Mouse (Mus musculus): Measurements from ENCODE around the gene Cd200r3. TPM values are rescaled to one million over a fixed set of nuclear protein-coding genes. Genes with fewer than 3 reads are reported as not detected.

Cd200r3 gene
- polyA plus RNA-seq, 1 experiment from 2014 or later, result 2.0 TPM

- H3K4me1 ChIP-seq (ENCODE audit: control insufficient read depth, insufficient read depth, low read length), result no peaks in the 10 kb centered on the region
- WGBS, result 95% methylated on average over 1 of the region's 1 CpGs
- H3K9ac ChIP-seq (ENCODE audit: low read depth, low read length), result no peak overlapping the region
- ATAC-seq (ENCODE audit: low read depth) (no peak), DNase-seq (ENCODE audit: low spot score) (no peak)
- no peak overlapping the region for H3K4me3 ChIP-seq (ENCODE audit: low read depth, low read length)
- no peak overlapping the region for H3K4me2 ChIP-seq (ENCODE audit: low read depth, low read length)
- H3K27ac ChIP-seq (replicated peaks; ENCODE audit: low read depth, low read length), result no peak overlapping the region
- no peaks in the 10 kb centered on the region for H3K27me3 ChIP-seq (replicated peaks; ENCODE audit: control insufficient read depth, insufficient read depth, low read length)
- H3K36me3 ChIP-seq (ENCODE audit: control insufficient read depth, insufficient read depth, low read length), result no peaks in the 10 kb centered on the region
- H3K9me3 ChIP-seq (ENCODE audit: control insufficient read depth, low read length), result no peaks in the 10 kb centered on the region
Observed at GRCm38 (mm10) chr16:44996701-44997100, 53.2 kb downstream of the Cd200r3 start.

- Histone ChIP-seq H3K4me2 (ENCODE audit: low read depth, low read length) (no peak overlapping the region), H3K4me3 (ENCODE audit: low read depth, low read length) (no peak overlapping the region), H3K27me3 (replicated peaks; ENCODE audit: control insufficient read depth, insufficient read depth, low read length) (no peaks in the 10 kb centered on the region), H3K4me1 (ENCODE audit: control insufficient read depth, insufficient read depth, low read length) (no peaks in the 10 kb centered on the region), H3K36me3 (ENCODE audit: control insufficient read depth, insufficient read depth, low read length) (no peaks in the 10 kb centered on the region), H3K9me3 (ENCODE audit: control insufficient read depth, low read length) (no peaks in the 10 kb centered on the region), H3K9ac (ENCODE audit: low read depth, low read length) (no peak overlapping the region), H3K27ac (replicated peaks; ENCODE audit: low read depth, low read length) (no peak overlapping the region)
- 61% methylated on average over 3 of the region's 3 CpGs for WGBS
- DNase-seq (ENCODE audit: low spot score) (no peak), ATAC-seq (ENCODE audit: low read depth) (no peak)
Observed at GRCm38 (mm10) chr16:44999537-44999936, 56.1 kb downstream of the Cd200r3 start.

DNA sequence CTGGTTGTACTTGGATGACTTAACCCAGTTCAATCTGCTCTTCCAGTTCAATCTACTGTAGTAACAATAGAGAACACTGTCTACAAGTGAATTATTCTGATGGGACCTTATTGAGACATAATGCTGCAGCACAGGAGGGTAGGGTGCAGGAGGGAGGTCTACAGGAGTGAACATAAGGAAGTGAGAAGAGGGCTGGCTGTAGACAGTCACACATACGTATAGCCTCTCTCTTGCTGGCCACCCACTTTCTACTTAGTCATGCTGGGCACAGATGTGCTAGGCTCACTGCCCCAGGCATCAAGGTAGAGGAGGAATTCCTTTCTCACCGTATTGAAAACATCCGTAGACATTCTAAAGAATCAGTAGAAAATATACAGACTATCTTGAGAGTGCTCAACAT, 61.0 kb downstream of the Cd200r3 start:
- Histone ChIP-seq H3K9me3 (ENCODE audit: control insufficient read depth, low read length) (no peaks in the 10 kb centered on the region), H3K9ac (ENCODE audit: low read depth, low read length) (no peak overlapping the region), H3K27me3 (replicated peaks; ENCODE audit: control insufficient read depth, insufficient read depth, low read length) (no peaks in the 10 kb centered on the region), H3K4me1 (ENCODE audit: control insufficient read depth, insufficient read depth, low read length) (no peaks in the 10 kb centered on the region), H3K27ac (replicated peaks; ENCODE audit: low read depth, low read length) (no peak overlapping the region), H3K4me2 (ENCODE audit: low read depth, low read length) (no peak overlapping the region), H3K36me3 (ENCODE audit: control insufficient read depth, insufficient read depth, low read length) (no peaks in the 10 kb centered on the region), H3K4me3 (ENCODE audit: low read depth, low read length) (no peak overlapping the region)
- DNase-seq (ENCODE audit: low spot score) (no peak), ATAC-seq (ENCODE audit: low read depth) (no peak)
- WGBS, result 47% methylated on average over 3 of the region's 3 CpGs

- 58% methylated on average over 3 of the region's 3 CpGs for WGBS
- H3K27me3 ChIP-seq (replicated peaks; ENCODE audit: control insufficient read depth, insufficient read depth, low read length), result no peaks in the 10 kb centered on the region
- ATAC-seq (ENCODE audit: low read depth) (no peak), DNase-seq (ENCODE audit: low spot score) (no peak)
- no peak overlapping the region for H3K9ac ChIP-seq (ENCODE audit: low read depth, low read length)
- no peak overlapping the region for H3K4me2 ChIP-seq (ENCODE audit: low read depth, low read length)
- no peaks in the 10 kb centered on the region for H3K36me3 ChIP-seq (ENCODE audit: control insufficient read depth, insufficient read depth, low read length)
- no peaks in the 10 kb centered on the region for H3K4me1 ChIP-seq (ENCODE audit: control insufficient read depth, insufficient read depth, low read length)
- no peak overlapping the region for H3K4me3 ChIP-seq (ENCODE audit: low read depth, low read length)
- no peak overlapping the region for H3K27ac ChIP-seq (replicated peaks; ENCODE audit: low read depth, low read length)
- no peaks in the 10 kb centered on the region for H3K9me3 ChIP-seq (ENCODE audit: control insufficient read depth, low read length)
Observed at GRCm38 (mm10) chr16:45005280-45005679, 61.8 kb downstream of the Cd200r3 start.

GRCm38 (mm10) chr16:45006971-45007370, 63.5 kb downstream of the Cd200r3 start:
- no peak overlapping the region for H3K4me2 ChIP-seq (ENCODE audit: low read depth, low read length)
- no peaks in the 10 kb centered on the region for H3K9me3 ChIP-seq (ENCODE audit: control insufficient read depth, low read length)
- no peak for ATAC-seq (ENCODE audit: low read depth)
- H3K4me3 ChIP-seq (ENCODE audit: low read depth, low read length), result no peak overlapping the region
- no peak for DNase-seq (ENCODE audit: low spot score)
- H3K9ac ChIP-seq (ENCODE audit: low read depth, low read length), result no peak overlapping the region
- 55% methylated on average over 2 of the region's 2 CpGs for whole genome bisulfite sequencing
- no peaks in the 10 kb centered on the region for H3K4me1 ChIP-seq (ENCODE audit: control insufficient read depth, insufficient read depth, low read length)
- H3K27ac ChIP-seq (replicated peaks; ENCODE audit: low read depth, low read length), result no peak overlapping the region
- H3K36me3 ChIP-seq (ENCODE audit: control insufficient read depth, insufficient read depth, low read length), result no peaks in the 10 kb centered on the region
- no peaks in the 10 kb centered on the region for H3K27me3 ChIP-seq (replicated peaks; ENCODE audit: control insufficient read depth, insufficient read depth, low read length)

DNA sequence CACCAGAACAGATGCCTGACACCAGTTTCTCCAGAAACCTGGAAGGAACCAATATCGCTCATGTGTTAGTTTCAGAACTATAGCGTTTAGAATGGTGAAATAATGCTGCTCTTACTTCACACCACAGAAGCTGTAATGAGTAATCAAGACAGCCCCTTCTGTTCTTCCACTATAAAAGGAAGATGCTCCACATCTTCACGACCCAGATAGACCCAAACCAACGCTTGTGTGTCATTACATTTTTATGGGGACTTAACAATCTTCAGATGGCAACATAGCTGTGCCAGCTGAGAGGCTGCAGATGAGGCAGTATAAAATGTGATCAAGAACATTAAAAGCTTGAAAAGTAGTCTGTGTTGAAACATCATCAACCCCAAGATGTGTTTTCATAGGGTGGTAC, 64.3 kb downstream of the Cd200r3 start:
- no peak overlapping the region for H3K9ac ChIP-seq (ENCODE audit: low read depth, low read length)
- no peak overlapping the region for H3K27ac ChIP-seq (replicated peaks; ENCODE audit: low read depth, low read length)
- no peak overlapping the region for H3K4me2 ChIP-seq (ENCODE audit: low read depth, low read length)
- no peak for DNase-seq (ENCODE audit: low spot score)
- no peaks in the 10 kb centered on the region for H3K36me3 ChIP-seq (ENCODE audit: control insufficient read depth, insufficient read depth, low read length)
- no peaks in the 10 kb centered on the region for H3K9me3 ChIP-seq (ENCODE audit: control insufficient read depth, low read length)
- WGBS, result 83% methylated on average over 4 of the region's 4 CpGs
- no peak overlapping the region for H3K4me3 ChIP-seq (ENCODE audit: low read depth, low read length)
- no peaks in the 10 kb centered on the region for H3K4me1 ChIP-seq (ENCODE audit: control insufficient read depth, insufficient read depth, low read length)
- ATAC-seq (ENCODE audit: low read depth), result no peak
- H3K27me3 ChIP-seq (replicated peaks; ENCODE audit: control insufficient read depth, insufficient read depth, low read length), result no peaks in the 10 kb centered on the region

- no peak overlapping the region for H3K4me3 ChIP-seq (ENCODE audit: low read depth, low read length)
- H3K9ac ChIP-seq (ENCODE audit: low read depth, low read length), result no peak overlapping the region
- no peaks in the 10 kb centered on the region for H3K36me3 ChIP-seq (ENCODE audit: control insufficient read depth, insufficient read depth, low read length)
- H3K4me1 ChIP-seq (ENCODE audit: control insufficient read depth, insufficient read depth, low read length), result no peaks in the 10 kb centered on the region
- H3K9me3 ChIP-seq (ENCODE audit: control insufficient read depth, low read length), result no peaks in the 10 kb centered on the region
- H3K27ac ChIP-seq (replicated peaks; ENCODE audit: low read depth, low read length), result peak overlapping the region; percentile 9; the same call in 1 of the 2 replicates
- no peak overlapping the region for H3K4me2 ChIP-seq (ENCODE audit: low read depth, low read length)
- WGBS, result 53% methylated on average over 5 of the region's 5 CpGs
- peak; percentile 7 for DNase-seq (ENCODE audit: low spot score)
- H3K27me3 ChIP-seq (replicated peaks; ENCODE audit: control insufficient read depth, insufficient read depth, low read length), result no peaks in the 10 kb centered on the region
- no peak for ATAC-seq (ENCODE audit: low read depth)
Observed at GRCm38 (mm10) chr16:45009634-45010033, 66.2 kb downstream of the Cd200r3 start.

- Histone ChIP-seq H3K27ac (replicated peaks; ENCODE audit: low read depth, low read length) (no peak overlapping the region), H3K4me2 (ENCODE audit: low read depth, low read length) (no peak overlapping the region), H3K27me3 (replicated peaks; ENCODE audit: control insufficient read depth, insufficient read depth, low read length) (no peaks in the 10 kb centered on the region), H3K36me3 (ENCODE audit: control insufficient read depth, insufficient read depth, low read length) (no peaks in the 10 kb centered on the region), H3K9me3 (ENCODE audit: control insufficient read depth, low read length) (no peaks in the 10 kb centered on the region), H3K4me3 (ENCODE audit: low read depth, low read length) (no peak overlapping the region), H3K9ac (ENCODE audit: low read depth, low read length) (no peak overlapping the region), H3K4me1 (ENCODE audit: control insufficient read depth, insufficient read depth, low read length) (no peaks in the 10 kb centered on the region)
- WGBS, result 81% methylated on average over 1 of the region's 1 CpGs
- ATAC-seq (ENCODE audit: low read depth), result no peak
- no peak for DNase-seq (ENCODE audit: low spot score)
Observed at GRCm38 (mm10) chr16:45015591-45015990, 72.1 kb downstream of the Cd200r3 start.

DNA sequence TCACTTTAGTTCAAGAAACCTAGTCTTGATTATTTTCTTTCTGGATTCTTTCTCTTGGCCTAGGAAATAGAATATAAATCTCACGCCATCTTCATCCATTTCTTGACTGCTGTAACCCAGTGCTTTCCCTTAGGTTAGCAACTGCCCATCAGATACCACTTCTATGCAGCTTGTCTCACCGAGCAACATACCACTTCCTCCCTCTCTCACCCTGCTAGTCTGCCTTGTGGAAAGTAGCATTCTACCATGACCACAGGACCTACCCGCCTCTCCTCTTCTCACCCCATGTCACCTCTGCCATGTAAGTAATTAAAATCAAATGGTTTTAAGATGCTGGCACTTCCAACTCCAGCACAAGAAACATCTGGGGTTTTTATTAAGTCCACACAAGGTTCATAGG, 73.0 kb downstream of the Cd200r3 start:
- ATAC-seq (ENCODE audit: low read depth), result no peak
- 54% methylated on average over 3 of the region's 3 CpGs for WGBS
- Histone ChIP-seq H3K4me1 (ENCODE audit: control insufficient read depth, insufficient read depth, low read length) (no peaks in the 10 kb centered on the region), H3K27me3 (replicated peaks; ENCODE audit: control insufficient read depth, insufficient read depth, low read length) (no peaks in the 10 kb centered on the region), H3K9me3 (ENCODE audit: control insufficient read depth, low read length) (no peaks in the 10 kb centered on the region), H3K27ac (replicated peaks; ENCODE audit: low read depth, low read length) (no peak overlapping the region), H3K36me3 (ENCODE audit: control insufficient read depth, insufficient read depth, low read length) (no peaks in the 10 kb centered on the region), H3K9ac (ENCODE audit: low read depth, low read length) (no peak overlapping the region), H3K4me3 (ENCODE audit: low read depth, low read length) (no peak overlapping the region), H3K4me2 (ENCODE audit: low read depth, low read length) (no peak overlapping the region)
- no peak for DNase-seq (ENCODE audit: low spot score)

Data from embryonic facial prominence, embryonic 14.5 days (tissue).